Mouse (Mus musculus): ENCODE results near the gene Gm14214. TPM values are rescaled to one million over a fixed set of nuclear protein-coding genes. Genes with fewer than 3 reads are reported as not detected.

Gene Gm14214
- polyA plus RNA-seq, 1 experiment from 2014 or later, result not detected

DNA sequence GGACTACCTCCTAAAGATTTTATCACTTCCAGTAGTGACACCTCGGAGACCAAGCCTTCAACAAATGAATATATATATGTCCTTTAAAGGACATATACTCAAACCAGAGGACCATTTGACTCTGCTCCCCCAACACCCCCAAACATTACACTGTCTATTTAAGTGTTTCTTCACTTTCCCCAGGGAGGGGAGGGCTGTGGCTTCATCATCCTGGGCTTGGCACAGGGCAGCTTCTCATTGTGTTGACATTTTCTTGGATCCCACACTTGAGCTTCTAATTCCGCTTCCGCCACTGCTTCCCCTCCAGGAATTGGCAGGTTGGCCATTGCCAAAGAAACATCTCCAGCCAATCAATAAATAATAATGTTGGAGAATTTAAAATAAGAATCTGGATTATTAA is 39.0 kb downstream of the Gm14214 start:
- no peak for DNase-seq
- WGBS (ENCODE audit: insufficient replicate concordance), result 77% methylated on average over 3 of the region's 3 CpGs

DNA sequence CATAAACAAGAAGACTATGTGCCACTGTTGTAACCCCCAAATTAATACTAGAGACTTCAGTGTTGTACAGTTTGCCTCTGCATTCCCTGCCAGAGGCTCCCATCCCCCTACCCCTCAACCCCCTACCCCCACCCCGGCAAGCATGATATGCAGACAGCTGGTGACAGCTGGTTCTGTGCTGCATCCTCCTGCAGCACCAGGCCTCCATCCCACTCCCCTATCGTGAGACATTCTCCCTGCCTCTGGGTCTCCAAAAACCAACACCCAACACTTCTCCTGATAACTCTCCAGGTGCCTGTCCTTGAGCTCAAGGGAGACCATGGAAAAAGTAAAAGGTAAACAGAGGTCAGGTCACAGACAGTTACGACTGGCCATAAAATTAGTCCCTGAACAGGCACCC is 40.1 kb downstream of the Gm14214 start:
- DNase-seq, result no peak
- Histone ChIP-seq H3K36me3 (no peaks in the 10 kb centered on the region), H3K4me3 (replicated peaks) (no peak overlapping the region), H3K9me3 (replicated peaks) (no peaks in the 10 kb centered on the region), H3K4me2 (no peak overlapping the region), H3K27ac (no peak overlapping the region), H3K4me1 (replicated peaks) (no peaks in the 10 kb centered on the region), H3K9ac (no peak overlapping the region), H3K27me3 (no peaks in the 10 kb centered on the region)
- 44% methylated on average over 3 of the region's 3 CpGs for WGBS (ENCODE audit: insufficient replicate concordance)
- ATAC-seq (ENCODE audit: low read depth), result no peak

More for the DNA sequence above, 39.0 kb downstream of the Gm14214 start:
- H3K4me2 ChIP-seq, result no peak overlapping the region
- ATAC-seq (ENCODE audit: low read depth), result no peak
- no peaks in the 10 kb centered on the region for H3K4me1 ChIP-seq (replicated peaks)
- no peaks in the 10 kb centered on the region for H3K27me3 ChIP-seq
- no peak overlapping the region for H3K27ac ChIP-seq
- no peaks in the 10 kb centered on the region for H3K36me3 ChIP-seq
- no peak overlapping the region for H3K4me3 ChIP-seq (replicated peaks)
- H3K9me3 ChIP-seq (replicated peaks), result no peaks in the 10 kb centered on the region
- no peak overlapping the region for H3K9ac ChIP-seq

DNA sequence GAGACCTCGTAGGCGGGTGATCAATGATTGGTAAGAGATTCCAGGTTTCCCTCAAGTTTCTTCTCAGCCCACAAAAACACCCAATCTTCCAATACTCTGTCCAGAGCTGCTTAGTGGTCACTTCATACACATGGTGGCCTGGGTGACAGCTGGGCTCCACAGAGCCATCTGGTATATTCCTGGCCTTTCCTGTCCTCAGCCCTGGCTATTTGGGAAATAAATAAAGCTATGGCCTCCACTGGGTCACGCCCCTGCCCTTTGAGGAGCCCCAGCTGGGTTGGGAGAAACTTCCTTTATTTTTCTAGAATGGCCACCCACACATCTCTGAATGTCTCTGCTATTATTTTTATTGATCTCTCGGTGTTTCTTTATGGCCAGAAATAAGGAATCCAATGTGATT is 46.4 kb downstream of the Gm14214 start:
- H3K9ac ChIP-seq, result no peak overlapping the region
- no peak overlapping the region for H3K4me3 ChIP-seq (replicated peaks)
- no peak for DNase-seq
- H3K9me3 ChIP-seq (replicated peaks), result no peaks in the 10 kb centered on the region
- no peak for ATAC-seq (ENCODE audit: low read depth)
- H3K27me3 ChIP-seq, result peaks cover 11% of the 10 kb centered on the region; the same call in 1 of the 2 replicates
- whole genome bisulfite sequencing (ENCODE audit: insufficient replicate concordance), result 69% methylated on average over 4 of the region's 4 CpGs
- H3K4me2 ChIP-seq, result no peak overlapping the region
- no peak overlapping the region for H3K27ac ChIP-seq
- H3K36me3 ChIP-seq, result no peaks in the 10 kb centered on the region
- no peaks in the 10 kb centered on the region for H3K4me1 ChIP-seq (replicated peaks)

DNA sequence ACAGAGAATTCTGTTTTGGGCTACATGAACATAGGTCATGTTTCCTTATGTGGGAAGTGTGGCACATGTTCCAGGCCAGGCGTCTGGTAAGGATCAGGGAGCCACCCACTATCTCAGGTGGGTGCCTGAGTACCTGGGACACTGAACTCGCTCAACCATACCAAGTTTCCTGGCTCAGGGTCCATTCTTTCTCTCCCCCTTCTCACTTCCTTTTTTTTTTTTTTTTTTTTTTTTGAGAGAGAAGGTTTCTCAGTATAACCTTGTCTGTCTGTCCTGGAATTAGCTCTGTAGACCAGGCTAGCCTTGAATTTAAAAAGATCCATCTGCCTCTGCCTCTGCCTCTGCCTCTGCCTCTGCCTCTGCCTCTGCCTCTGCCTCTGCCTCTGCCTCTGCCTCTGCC is 49.5 kb downstream of the Gm14214 start:
- H3K27ac ChIP-seq, result no peak overlapping the region
- no peaks in the 10 kb centered on the region for H3K36me3 ChIP-seq
- H3K9ac ChIP-seq, result no peak overlapping the region
- WGBS (ENCODE audit: insufficient replicate concordance), result 31% methylated on average over 2 of the region's 2 CpGs
- DNase-seq, result no peak
- no peaks in the 10 kb centered on the region for H3K4me1 ChIP-seq (replicated peaks)
- no peak overlapping the region for H3K4me2 ChIP-seq
- no peak overlapping the region for H3K4me3 ChIP-seq (replicated peaks)
- H3K27me3 ChIP-seq, result peaks cover 11% of the 10 kb centered on the region; the same call in 1 of the 2 replicates
- H3K9me3 ChIP-seq (replicated peaks), result no peaks in the 10 kb centered on the region
- ATAC-seq (ENCODE audit: low read depth), result no peak

Other genes starting within 250 kb of the Gm14214 start
- gene 1700003F12Rik, start 222.9 kb downstream of the Gm14214 start, polyA plus RNA-seq (2015; fragmentation: Nextera tagmentation; extraction: Ambion mirVana), result 1.3 and 1.5 TPM in 2 replicates
- not detected in 2 replicates for gene Actl10, start 218.3 kb downstream of the Gm14214 start, polyA plus RNA-seq (2015; fragmentation: Nextera tagmentation; extraction: Ambion mirVana)
- 0.81 and 0.88 TPM in 2 replicates for gene Necab3, start 211.1 kb downstream of the Gm14214 start, polyA plus RNA-seq (2015; fragmentation: Nextera tagmentation; extraction: Ambion mirVana)
- gene E2f1, start 200.1 kb downstream of the Gm14214 start, polyA plus RNA-seq (2015; fragmentation: Nextera tagmentation; extraction: Ambion mirVana), result 16.6 and 17.7 TPM in 2 replicates
- gene Pxmp4, start 166.3 kb downstream of the Gm14214 start, polyA plus RNA-seq (2015; fragmentation: Nextera tagmentation; extraction: Ambion mirVana), result 26.8 and 28.9 TPM in 2 replicates
- gene Zfp341, start 156.7 kb downstream of the Gm14214 start, polyA plus RNA-seq (2015; fragmentation: Nextera tagmentation; extraction: Ambion mirVana), result 1.9 and 2.1 TPM in 2 replicates
- not detected in 2 replicates for gene 4930519P11Rik, start 156.6 kb downstream of the Gm14214 start, polyA plus RNA-seq (2015; fragmentation: Nextera tagmentation; extraction: Ambion mirVana)
- 15.0 and 17.5 TPM in 2 replicates for gene Chmp4b, start 118.3 kb downstream of the Gm14214 start, polyA plus RNA-seq (2015; fragmentation: Nextera tagmentation; extraction: Ambion mirVana)
- 26.8 and 29.5 TPM in 2 replicates for gene Raly, start 21.1 kb upstream of the Gm14214 start, polyA plus RNA-seq (2015; fragmentation: Nextera tagmentation; extraction: Ambion mirVana)
- 0.22 TPM in 1 of 2 replicates, not detected in the other for gene a, start 21.4 kb upstream of the Gm14214 start, polyA plus RNA-seq (2015; fragmentation: Nextera tagmentation; extraction: Ambion mirVana)
- 106 and 130 TPM in 2 replicates for gene Eif2s2, start 122.9 kb upstream of the Gm14214 start, polyA plus RNA-seq (2015; fragmentation: Nextera tagmentation; extraction: Ambion mirVana)
- gene Gm14226, start 248.2 kb upstream of the Gm14214 start, polyA plus RNA-seq (2015; fragmentation: Nextera tagmentation; extraction: Ambion mirVana), result 0.41 and 0.68 TPM in 2 replicates

Data from liver, embryonic 13.5 days (tissue).